Mouse (Mus musculus) left cerebral cortex, postnatal 36 days (tissue): ENCODE results near the gene Kalrn. TPM values are rescaled to one million over a fixed set of nuclear protein-coding genes. Genes with fewer than 3 reads are reported as not detected.
A peak's percentile ranks its signal among the peaks of the same experiment; 100 is the strongest.

Source experiments
- DNase-seq, 2 experiments: peaks; one replicate each; pipeline ENCODE4 v3.0.0; 2021 to 2022; ENCODE audit warnings: low spot score in 2 of 2, mixed read lengths in 1 of 2
- intact Hi-C: fragments of 180-260 bp; cut with DNase I; formaldehyde crosslinking; loops from one replicate; pipeline ENCODE4 v1.15.1; 2025
- total RNA-seq, 2 experiments: library from RNA; stranded (reverse); gene quantifications; 2 replicates each; pipeline ENCODE4 v1.2.3; 2021

Kalrn gene
- total RNA-seq, 2 experiments from 2014 or later, result 564 to 585 TPM

DNA sequence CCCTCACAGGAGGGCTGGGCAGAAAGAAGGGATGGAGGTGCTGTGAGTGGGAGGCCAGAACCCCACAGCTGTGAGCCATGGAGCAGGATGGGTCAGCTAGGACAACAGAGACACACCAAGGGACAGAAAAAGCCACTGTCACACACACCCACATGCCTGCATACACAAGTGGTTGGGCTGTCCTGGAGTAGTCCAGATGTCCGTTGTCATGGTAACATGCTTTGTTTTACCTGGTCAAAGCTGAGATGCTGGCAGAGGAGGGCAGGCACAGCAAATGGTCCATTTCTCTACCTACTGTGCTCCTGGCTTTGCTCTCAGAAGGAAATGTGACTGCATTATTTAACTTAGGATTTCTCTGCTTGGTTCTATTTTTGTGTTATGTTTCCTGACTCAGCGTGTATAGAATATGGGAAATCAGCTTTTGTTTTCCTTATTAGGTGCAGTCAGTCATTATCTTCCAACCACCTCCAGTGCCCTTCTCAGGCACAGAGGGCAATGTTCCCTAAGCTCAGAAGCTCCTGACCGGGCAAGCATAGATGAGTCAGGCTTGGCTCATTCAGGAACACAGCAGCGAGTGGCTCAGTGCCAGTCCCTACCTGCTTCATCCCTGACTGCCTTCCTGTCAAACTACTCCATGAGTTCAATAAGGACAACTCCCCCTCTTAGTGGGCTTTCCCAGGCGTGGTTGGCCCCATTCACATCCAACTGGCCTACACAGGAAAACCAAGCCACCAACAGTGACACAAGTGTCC is 183.6 kb downstream of the Kalrn start:
- DNase-seq, result no peak
- intact Hi-C loops, result no loop called here

DNA sequence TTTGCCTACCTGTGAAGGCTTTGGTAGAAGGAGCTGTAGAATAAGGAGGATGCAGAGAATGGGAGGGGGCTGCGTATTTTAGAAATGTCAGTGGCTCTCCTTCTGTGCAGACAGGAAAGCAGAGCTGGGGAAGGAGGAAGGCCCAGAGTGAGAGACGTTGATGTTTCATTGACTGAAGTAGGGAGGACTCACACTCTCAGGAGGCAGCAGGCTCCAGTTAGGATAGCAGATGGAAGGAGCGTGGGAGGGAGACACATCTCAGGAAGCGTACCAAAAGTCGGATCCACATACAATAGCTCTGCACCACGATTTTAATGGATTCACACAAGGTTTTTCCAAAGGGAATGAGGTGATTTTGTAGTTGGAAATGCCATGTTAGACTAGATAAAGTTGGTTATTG is 184.5 kb downstream of the Kalrn start:
- intact Hi-C loops, result no loop called here
- DNase-seq, result peak; percentile 58 to 63

DNA sequence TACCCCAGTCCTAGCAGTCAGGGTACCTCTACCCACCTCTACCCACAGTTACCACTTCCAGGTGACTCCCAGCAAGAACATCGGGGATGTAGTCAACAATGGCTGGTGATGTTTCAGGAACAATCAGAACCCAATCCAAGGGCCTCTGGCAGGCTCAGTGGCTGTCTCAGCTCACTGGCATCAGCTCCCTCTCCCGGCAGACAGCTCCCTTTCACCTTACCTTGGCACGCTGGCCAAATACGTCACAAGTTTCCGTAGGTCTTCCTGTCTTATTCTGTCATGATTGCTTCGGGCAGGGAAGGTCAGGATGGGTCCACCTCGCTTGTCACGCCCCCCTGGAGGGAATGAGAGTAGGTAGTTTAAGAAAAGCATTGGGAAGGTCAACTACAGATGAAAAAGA is 188.3 kb downstream of the Kalrn start:
- intact Hi-C loops, result no loop called here

DNA sequence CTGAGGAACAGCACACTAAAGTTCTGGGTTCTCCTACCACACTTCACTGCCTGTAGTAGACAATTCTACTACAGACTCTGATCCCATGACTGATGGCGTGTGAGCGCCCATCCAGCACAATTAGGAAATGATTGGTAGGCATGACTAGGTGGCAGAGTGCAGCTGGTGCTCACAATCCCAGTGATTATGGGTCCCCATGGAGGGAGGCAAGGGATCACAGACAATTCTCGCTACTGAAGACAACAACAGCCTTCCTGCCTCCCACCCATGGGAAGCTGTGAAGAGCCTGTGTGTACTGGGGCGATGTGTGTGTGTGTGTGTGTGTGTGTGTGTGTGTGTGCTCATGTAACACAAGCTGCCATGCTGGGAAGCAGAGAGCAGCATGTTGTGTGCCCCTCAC is 190.3 kb downstream of the Kalrn start:
- intact Hi-C loops, result no loop called here
- DNase-seq, result no peak

More for the DNA sequence above, 188.3 kb downstream of the Kalrn start:
- DNase-seq, result no peak

DNA sequence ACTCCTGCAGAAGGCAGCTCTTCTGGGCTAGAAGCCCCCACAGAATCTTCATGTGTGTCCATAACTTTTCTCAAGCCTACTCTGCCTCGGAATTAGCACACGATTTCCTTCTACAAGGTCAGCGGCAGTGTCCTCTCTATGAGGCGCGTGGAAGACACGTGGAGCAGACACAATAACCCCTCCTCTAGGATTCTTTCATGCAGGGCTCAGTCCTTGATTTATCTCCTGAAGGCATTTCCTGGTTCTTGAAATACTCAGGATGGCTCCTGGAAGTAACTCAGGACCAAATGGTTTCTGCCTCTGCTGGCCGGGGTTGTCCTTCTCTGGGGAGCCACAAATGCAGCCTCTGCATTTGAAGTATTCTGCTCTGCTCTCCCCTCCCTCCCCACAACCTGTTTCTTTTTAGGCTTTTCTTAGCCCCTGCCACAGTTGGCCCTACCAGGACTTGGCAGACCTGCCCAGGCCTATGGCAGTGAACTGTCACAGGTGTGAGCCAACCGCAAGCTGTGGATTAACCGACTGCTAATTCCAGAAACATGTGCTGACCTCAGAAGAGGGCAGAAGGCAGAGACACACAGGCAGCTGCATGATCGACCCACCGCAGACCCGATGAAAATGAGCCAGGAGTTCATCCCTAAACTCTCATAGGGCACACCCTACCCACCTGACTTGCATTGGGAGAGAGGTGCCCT is 197.0 kb downstream of the Kalrn start:
- no peak for DNase-seq

DNA sequence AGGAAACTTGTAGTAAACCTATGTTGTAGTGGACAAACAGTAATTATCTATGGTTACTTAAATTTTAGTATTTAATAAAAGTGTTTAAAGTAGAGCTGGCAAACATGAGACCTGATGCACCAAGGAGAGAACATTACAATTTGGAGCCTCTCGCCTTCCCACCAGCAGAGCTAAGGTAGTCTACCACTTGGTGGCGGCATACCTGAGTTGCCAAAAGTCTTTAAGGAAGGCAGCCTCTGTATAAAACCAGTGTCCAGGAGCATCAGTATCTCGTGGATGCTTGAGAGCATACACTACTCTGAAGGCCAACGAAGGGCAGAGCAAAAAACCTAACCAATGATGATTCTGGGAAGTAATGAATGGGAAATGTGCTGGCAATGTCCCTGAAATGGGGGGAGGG is 199.8 kb downstream of the Kalrn start:
- no peak for DNase-seq
- intact Hi-C loops, result no loop called here

More for the DNA sequence above, 197.0 kb downstream of the Kalrn start:
- intact Hi-C loops, result no loop called here

DNA sequence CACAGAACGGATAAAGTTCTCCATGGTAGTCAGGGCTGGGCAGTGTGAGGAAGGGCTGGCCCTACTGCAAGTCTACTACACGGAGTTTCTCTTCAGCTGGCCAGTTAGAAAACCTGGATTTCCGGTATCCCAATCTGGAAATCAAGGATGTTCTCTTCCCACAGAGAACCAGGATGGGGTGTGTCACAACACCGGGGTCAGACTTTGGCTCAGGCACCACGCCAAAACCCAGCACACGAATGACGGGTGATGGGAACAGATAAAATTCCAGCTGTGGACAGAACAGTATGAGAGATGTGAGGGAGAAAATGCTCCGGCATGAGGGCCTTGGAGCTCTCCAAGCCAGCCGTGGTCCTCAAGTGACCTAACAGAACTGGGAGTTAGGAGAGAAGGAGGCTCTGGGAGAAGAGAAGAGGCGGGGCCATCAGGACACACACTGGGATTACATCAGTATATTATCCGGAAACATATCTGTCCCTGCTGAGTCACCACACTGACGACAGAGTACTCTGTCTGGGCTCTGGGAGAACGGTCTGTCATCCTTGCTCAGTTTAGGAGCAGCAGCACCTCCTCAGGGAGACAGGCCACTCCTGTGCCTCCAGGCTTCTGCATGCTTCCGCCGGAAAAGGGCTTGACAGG is 201.1 kb downstream of the Kalrn start:
- intact Hi-C loops, result no loop called here
- peak in 1 of 2 experiments; percentile 34 for DNase-seq

DNA sequence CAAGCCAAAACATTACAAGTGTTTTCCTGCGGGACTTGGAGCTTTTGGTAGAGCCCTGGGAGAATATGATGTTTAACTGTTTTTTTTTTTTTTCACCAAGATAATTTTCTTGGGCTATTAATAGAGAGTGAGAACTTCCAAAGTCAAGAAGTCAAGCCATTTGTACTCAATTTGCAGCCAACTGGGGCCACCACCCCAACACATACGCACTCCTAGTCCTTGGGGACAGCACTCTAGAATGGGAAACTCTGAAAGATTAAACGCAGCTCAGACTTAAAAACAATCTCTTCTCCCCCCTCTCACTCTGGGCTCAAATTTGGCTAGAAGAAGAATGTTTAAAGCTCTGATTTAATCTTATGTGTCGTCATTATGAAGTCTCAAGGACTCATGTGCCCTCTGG is 214.1 kb downstream of the Kalrn start:
- intact Hi-C loops, result no loop called here
- DNase-seq, result no peak

DNA sequence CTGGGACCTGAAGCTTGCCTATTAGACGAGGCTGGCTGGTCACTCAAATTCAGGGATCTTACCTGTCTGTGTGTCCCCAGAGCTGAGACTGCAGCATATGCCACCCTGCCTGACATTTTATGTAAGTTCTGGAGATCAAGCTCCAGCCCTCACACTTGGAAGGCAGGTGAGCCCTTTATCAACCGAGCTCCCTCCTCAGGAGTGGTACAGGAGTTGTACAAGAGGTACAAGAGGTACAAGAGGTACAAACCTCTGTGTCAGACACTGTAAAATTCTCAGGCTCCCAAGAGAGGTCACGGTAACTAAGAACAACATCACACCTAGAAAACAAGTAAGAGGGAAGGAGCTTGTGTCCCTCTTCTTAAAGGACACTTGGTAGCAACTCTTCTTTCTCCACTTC is 217.8 kb downstream of the Kalrn start:
- DNase-seq, result no peak

DNA sequence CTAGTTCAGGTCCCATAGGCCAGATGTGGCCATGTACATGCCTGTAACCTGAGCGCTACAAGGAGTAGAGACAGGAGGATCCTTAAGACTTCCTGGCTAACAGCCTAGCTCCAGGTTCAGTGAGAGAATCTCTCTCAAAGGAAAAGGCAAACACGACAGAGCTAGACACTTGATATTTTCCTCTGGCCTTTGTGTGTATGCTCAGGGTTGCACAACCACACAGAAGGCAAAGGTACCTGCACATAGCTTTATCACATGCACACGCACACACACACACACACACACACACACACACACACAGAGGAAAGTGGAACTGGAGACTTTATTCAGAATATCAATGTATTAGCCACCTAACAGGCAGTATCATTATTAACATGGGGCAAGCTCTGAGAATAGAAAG is 219.3 kb downstream of the Kalrn start:
- intact Hi-C loops, result no loop called here
- no peak for DNase-seq

More for the DNA sequence above, 217.8 kb downstream of the Kalrn start:
- intact Hi-C loops, result no loop called here

DNA sequence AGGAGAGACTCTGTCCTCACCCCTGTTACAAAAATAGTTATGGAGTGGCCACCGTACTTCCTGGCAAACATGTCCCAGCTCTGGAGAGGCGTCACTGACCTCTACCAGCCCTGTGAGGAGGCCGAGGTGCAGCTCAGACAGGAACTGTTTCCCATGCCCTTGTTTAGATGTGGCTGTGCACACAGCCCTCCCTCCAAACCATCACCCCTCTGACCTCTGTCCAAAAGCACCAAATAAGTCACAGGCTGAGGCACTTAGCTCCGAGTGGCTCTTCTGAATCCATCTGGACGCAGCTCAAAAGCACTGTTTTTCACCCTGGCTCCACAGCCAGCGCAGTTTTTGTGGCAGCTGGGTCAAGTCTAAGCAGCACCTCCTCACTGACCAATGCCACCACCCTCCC is 220.6 kb downstream of the Kalrn start:
- DNase-seq, result no peak
- intact Hi-C loops, result no loop called here

DNA sequence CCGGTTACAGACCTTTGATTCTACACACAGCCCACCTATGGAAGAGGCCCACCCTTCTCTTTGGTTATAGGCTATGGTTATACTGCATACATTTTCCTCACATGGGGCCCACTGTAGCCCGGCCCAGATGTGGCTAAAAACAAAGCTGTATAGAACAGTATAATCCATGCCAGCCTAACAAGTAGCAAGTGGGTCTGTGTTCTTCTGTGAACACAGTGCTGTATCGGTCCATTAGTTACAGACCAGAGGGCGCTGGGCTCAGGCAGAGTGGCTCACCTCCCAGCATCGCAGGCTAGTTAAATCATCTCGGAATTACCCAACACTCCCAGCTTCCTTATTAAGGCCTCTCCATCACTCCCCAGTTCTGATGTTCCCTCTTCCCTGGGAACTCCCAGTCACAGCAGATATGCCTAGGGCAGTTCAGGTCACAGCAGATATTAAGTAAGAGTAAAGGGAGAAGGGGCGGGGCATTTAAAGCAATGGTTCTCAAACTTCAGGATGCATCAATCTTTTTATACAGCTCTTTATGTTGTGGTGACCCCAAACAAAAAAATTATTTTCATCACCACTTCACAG is 221.7 kb downstream of the Kalrn start:
- intact Hi-C loops, result no loop called here
- DNase-seq, result no peak

DNA sequence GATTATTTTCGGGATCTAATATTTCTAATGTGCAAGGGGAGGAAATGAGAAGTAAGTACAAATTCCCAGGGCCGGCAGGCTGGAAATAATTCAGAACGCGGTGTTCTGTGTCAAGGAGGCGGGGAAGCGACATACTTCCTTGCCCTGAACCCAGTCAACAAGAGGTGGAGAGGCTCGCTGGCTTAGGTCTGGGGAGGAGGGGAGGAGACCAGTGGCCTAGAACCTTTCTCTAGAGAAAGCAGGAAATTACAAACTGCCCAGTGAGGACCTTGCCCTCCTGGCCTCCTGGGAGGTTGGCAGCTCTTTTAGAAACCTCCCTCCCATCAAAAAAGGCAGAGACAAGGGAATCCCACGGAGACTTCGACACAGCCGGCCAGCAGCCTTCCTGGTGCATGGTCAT is 225.8 kb downstream of the Kalrn start:
- no peak for DNase-seq
- intact Hi-C loops, result loop anchor here (5.0 to 10.0 kb wide), 2 partner anchors 225 to 357 kb away; partner anchors contain the start of gene Kalrn

DNA sequence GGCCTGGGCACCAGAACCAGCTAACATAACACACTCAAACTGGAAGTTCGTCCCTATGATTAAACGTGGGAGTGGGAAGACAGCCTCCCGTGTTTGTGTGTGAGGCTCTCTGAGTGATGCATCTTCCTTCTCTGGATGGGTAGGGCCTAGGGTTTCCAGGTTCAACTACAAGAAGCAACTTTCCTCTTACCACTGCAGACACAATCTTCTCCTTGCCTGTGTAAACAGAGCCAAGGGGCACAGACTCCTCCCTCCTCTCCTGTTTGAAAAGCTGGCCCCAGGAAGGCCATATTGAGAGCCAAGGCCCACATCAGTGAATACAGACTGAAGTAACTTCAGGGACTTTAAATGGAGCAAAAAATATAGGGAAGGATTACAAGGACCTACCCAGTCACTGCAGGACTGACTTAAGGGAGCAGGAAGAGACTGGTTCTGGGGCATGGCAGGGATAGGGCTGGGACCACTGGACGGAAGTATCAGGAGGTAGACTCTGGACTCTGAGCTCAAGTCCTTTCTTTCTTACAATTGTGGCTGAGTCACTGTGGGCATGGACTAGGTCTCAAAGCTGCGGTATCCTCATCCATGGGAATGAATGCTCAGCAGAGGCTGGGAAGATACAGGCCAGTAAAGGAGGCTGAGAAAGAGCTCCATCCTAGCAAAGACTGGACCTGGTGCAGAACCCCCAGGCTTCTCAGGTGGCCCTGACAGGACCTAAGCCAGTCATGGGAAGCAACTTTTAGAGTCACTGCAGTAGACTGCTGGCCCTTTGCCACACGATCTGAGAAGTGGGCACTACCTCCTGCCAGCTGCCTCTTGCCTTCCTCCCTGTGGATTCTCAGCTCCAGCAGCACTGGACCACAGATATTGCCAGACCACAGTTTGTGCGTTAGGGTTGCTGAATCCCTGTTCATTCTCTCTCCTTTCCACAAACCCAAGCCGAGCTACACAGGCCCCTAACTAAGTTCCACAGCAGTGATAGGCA is 228.1 kb downstream of the Kalrn start:
- DNase-seq, result no peak
- intact Hi-C loops, result loop anchor here (5.0 to 10.0 kb wide), 3 partner anchors 182 to 360 kb away; partner anchors contain the start of gene Kalrn

DNA sequence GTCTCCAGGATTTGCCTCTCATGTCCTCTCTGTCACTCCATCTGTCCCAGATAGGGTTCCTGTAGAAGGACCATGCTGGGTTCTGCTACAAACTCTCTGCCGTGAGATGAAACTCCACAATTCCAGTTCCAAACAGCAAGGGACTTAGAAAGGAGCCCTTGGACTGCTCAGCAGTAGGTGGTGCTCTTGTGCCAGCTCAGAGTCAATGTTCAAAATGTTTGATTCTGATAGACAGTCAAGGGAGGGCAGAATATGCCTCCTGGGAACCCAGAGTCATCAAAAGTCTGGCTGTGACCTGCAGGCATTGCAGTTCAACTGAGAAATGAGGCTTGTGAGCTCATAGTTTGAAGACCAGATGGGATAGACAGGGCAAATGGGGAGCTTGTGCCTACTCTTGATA is 229.4 kb downstream of the Kalrn start:
- DNase-seq, result peak in 1 of 2 experiments; percentile 51
- intact Hi-C loops, result loop anchor here (5.0 to 10.0 kb wide), 2 partner anchors 183 to 361 kb away; no protein-coding TSS in a partner anchor

DNA sequence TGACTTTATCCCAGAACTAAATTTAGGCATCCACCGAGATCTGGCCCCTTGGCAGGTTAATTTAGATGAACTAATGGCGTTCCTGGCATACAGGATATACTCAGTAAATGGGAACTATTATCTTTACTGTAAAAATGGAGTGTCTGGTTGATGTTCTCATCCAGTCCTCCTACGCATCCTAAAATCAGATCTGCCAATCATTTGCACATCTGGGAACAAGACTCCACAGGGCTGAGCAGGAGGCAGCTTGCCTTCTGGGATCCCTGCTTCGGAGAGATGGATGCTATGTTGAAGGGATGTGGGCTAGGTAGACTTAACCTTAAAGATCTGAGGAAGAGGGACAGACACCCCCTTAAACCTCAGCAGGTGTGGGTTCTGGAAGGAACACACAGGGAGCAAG is 230.2 kb downstream of the Kalrn start:
- no peak for DNase-seq
- intact Hi-C loops, result loop anchor here (5.0 to 10.0 kb wide), 2 partner anchors 184 to 362 kb away; no protein-coding TSS in a partner anchor

DNA sequence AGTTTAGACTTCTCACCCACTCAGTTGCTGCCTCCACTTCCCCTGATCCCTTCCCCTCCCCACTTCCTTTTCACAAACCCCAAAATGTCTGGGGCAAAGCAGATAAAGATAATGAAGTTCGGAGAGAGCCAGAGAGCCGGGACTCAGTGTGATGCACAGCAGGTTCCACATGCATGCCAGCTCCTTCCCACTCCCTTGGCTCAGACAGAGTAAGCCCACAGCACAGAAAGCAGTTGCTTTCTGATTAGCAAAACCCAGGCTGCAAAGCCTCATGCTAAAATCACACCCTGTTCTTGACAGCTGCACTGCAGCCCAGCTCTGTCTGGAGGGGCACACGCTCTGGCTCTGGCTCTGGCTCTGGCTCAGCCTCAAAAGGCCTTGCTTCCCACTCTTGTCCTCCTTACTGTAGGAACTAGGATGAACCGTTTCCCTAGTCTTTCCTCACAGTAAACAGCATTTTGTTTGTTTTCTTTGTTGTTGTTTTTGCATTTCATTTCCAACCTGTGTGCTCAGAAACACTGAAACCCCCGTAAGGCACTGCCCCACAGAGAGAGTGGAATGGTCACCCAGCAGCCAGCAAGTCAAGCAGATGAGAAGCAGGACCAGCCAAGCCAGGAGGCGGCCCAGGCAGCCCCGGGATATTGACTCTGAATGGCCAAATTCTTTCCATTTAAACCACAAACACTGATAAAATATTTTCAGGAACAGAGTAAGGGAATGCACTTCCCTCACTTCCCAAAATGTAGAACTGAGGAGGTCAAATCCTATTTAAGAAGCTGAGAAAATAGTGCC is 230.8 kb downstream of the Kalrn start:
- DNase-seq, result peak; percentile 72 to 84
- intact Hi-C loops, result loop anchor here (5.0 to 10.0 kb wide), 2 partner anchors 185 to 362 kb away; no protein-coding TSS in a partner anchor

DNA sequence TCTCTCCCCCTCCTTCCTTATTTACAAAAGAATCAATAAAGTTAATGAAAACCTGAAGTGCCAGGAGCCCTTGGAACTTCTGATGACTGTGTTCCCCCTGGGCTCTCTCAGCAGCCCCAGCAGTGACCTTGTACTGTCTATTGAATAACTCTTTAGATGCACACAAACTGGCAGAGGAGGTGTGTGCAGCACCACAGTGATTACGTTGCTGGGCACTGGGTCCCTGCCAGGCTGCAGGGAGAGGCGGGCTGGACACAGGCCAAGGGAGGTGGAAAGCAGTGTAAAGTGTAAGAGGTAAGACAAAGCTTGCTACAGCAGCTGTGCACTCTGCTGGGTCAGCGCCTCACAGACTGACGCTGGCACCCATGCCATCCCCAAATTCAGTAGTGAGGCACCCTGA is 238.4 kb downstream of the Kalrn start:
- intact Hi-C loops, result no loop called here
- no peak for DNase-seq
